Mouse (Mus musculus): ENCODE data around the gene Slc36a4.

GRCm38 (mm10) chr9:15710821-15711565, 1.5 kb downstream of the Slc36a4 start:
- no peak for TF ChIP-seq CTCF (IDR thresholded peaks at IDR 0.05; ENCODE audit: extremely low read depth, insufficient read length, insufficient replicate concordance, low read depth, low read length)
- no peak for TF ChIP-seq POLR2A (IDR thresholded peaks at IDR 0.05; ENCODE audit: low read depth, low read length)
